Mouse (Mus musculus) embryonic facial prominence, embryonic 11.5 days (tissue): Measurements from ENCODE around the gene Mcrip1. TPM values are rescaled to one million over a fixed set of nuclear protein-coding genes. Genes with fewer than 3 reads are reported as not detected.

Experiments
- ATAC-seq: fragments of 200-750 bp; cut with Nextera tagmentation; replicated peaks from 2 replicates; pipeline ENCODE4 v1.8.0; 2017; ENCODE audit warnings: low read depth; ENCODE audit not compliant: insufficient number of reproducible peaks, low FRiP score, low TSS enrichment
- DNase-seq: peaks from one replicate; pipeline ENCODE4 v3.0.0-alpha.2; 2015; ENCODE audit warnings: low spot score
- H3K27ac ChIP-seq: fragments of 300-500 bp; sonication (generic); replicated peaks from 2 replicates; pipeline ENCODE4 v1.5.1; 2014; ENCODE audit warnings: mild to moderate bottlenecking, low read depth, low read length, control low read depth
- H3K27me3 ChIP-seq: fragments of 300-500 bp; sonication (generic); 2 replicates; pipeline ENCODE4 v1.6.1; 2014; ENCODE audit warnings: mild to moderate bottlenecking, low read length, moderate library complexity, mixed read lengths; ENCODE audit not compliant: control insufficient read depth, insufficient read depth
- H3K36me3 ChIP-seq: fragments of 300-500 bp; sonication (generic); replicated peaks from 2 replicates; pipeline ENCODE4 v1.6.1; 2014; ENCODE audit warnings: low read depth, mild to moderate bottlenecking, low read length, moderate library complexity, mixed read lengths; ENCODE audit not compliant: control insufficient read depth, insufficient read depth
- H3K4me1 ChIP-seq: fragments of 300-500 bp; sonication (generic); 2 replicates; pipeline ENCODE4 v1.6.1; 2014; ENCODE audit warnings: low read length, mixed read lengths; ENCODE audit not compliant: control insufficient read depth, insufficient read depth
- H3K4me2 ChIP-seq: fragments of 300-500 bp; sonication (generic); 2 replicates; pipeline ENCODE4 v1.6.1; 2014; ENCODE audit warnings: low read depth, mild to moderate bottlenecking, control low read depth, low read length, moderate library complexity
- H3K4me3 ChIP-seq: fragments of 300-500 bp; sonication (generic); 2 replicates; pipeline ENCODE4 v1.5.1; 2014; ENCODE audit warnings: low read depth, low read length, control low read depth
- H3K9ac ChIP-seq: fragments of 300-500 bp; sonication (generic); replicated peaks from 2 replicates; pipeline ENCODE4 v1.6.1; 2014; ENCODE audit warnings: mild to moderate bottlenecking, control low read depth, low read length
- H3K9me3 ChIP-seq: fragments of 300-500 bp; sonication (generic); replicated peaks from 2 replicates; pipeline ENCODE4 v1.6.1; 2016; ENCODE audit warnings: mild to moderate bottlenecking, low read length, inconsistent platforms, mixed read lengths; ENCODE audit not compliant: control insufficient read depth
- WGBS: fragments of 180-500 bp; shearing (Covaris S2); extraction: QIAGEN DNeasy Blood & Tissue Kit; methylation state at CpG from one replicate; pipeline ENCODE4 v1.1.7; 2014; 5-methylcytosine and 5-hydroxymethylcytosine counted together
- polyA plus RNA-seq: library from polyadenylated mRNA; unstranded; fragments of >200 nt; fragmentation: Nextera tagmentation; extraction: Ambion mirVana; gene quantifications from 2 replicates; pipeline ENCODE4 v1.2.1, GENCODE M21; 2014

Mcrip1 gene
- polyA plus RNA-seq, 1 experiment from 2014 or later, result 223 TPM

DNA sequence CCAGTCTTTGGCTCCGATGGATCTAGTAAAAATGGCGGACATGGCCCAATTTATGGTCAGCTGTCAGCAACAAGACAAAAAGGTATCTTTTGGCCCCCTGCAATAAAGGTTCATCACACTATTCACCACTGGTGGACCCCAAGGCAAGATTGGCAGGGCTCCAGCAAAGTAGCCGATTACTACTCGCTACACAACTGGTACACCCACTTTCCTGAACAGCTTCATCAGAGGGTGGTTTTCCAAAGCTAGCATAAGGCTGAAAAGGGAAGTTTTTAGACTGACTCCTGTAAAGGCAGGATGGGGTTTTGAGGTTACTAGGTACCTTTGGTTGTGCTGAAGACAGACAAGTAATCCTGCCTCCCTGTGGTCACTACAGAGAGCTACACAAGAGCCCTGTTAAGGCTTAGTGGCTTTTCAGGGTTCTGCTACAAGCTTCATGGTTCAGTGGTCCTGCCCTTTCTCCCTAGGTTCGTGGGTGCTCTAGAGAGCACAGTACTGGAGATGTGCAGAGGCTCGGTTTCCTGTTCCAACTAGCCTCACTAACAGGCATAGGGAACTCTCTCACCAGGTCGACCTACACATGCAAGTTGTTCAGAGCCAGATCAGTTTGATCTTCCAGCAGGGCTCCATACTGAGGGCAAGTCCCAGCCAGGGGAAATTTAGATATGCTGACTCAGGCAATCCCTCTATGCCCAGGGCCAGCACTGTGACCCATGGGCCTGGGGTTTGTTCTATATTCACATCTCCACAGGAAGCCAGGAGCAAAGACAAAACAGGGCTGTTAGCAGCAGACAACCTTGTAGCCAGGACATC is 27.9 kb upstream of the Mcrip1 start:
- DNase-seq (no peak), ATAC-seq (no peak)
- Histone ChIP-seq H3K4me2 (no peak overlapping the region), H3K4me1 (peaks cover 14% of the 10 kb centered on the region), H3K9me3 (no peaks in the 10 kb centered on the region), H3K27ac (no peak overlapping the region), H3K4me3 (no peak overlapping the region), H3K27me3 (no peaks in the 10 kb centered on the region), H3K36me3 (peaks cover 14% of the 10 kb centered on the region), H3K9ac (no peak overlapping the region)
- WGBS, result 86% methylated on average over 7 of the region's 7 CpGs

DNA sequence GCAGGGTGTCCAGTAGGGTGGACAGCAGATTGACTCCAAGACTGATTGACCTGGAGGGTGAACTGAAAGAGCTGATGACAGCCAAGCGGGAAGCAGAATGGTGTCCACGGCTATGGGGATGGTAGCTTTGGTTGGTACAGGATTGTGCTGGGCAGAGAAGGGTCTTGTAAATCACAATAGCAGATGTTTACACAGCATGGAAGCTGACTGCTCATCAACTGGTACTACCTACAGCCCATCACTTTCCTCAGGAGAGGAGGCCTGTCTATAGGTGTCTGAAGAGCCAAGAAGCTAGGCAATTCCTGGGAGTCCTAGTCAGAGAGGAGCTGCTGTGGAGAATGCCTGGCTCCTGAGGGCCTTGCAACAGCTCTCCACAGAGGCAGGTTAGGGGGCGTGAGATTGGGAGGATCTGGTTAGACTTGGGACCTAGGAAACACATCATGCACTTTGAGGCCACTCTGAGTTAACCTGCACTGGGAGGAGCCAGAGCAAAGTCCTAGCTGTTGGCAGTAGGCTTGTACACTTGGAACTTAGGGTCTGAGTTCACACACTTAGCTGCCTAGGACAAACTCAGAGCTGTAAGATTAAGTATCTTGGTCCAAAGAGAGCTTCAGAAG is 26.9 kb upstream of the Mcrip1 start:
- Histone ChIP-seq H3K9ac (no peak overlapping the region), H3K27me3 (no peaks in the 10 kb centered on the region), H3K4me1 (peaks cover 14% of the 10 kb centered on the region), H3K36me3 (peaks cover 14% of the 10 kb centered on the region), H3K27ac (no peak overlapping the region), H3K9me3 (no peaks in the 10 kb centered on the region), H3K4me2 (no peak overlapping the region), H3K4me3 (no peak overlapping the region)
- DNase-seq, result no peak
- ATAC-seq, result no peak
- 82% methylated on average over 3 of the region's 3 CpGs for WGBS

GRCm38 (mm10) chr11:120575940-120576339 is 26.4 kb upstream of the Mcrip1 start:
- no peak for ATAC-seq
- H3K4me1 ChIP-seq, result peaks cover 17% of the 10 kb centered on the region
- H3K9me3 ChIP-seq, result no peaks in the 10 kb centered on the region
- H3K4me2 ChIP-seq, result no peak overlapping the region
- H3K36me3 ChIP-seq, result peaks cover 18% of the 10 kb centered on the region
- H3K9ac ChIP-seq, result no peak overlapping the region
- H3K27me3 ChIP-seq, result no peaks in the 10 kb centered on the region
- no peak for DNase-seq
- H3K4me3 ChIP-seq, result no peak overlapping the region
- H3K27ac ChIP-seq, result no peak overlapping the region

DNA sequence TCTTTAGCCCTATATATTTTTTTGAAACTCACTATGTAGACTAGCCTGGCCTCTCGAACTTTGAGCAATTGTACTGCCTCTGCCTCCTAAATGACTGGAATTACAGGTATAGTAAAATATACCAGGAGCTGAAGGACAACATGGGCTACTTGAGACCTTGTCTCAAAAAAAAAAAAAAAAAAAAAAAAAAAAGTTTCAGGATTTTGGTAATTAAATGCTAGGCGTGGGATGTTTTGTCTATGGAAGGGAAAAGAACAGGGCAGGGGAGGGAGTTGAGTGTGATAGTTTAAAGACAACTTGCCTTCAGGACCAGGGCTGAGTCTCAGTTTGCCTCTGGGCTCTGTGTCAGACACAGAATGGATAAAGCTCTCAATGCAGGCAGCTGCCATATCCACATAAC is 25.5 kb upstream of the Mcrip1 start:
- Histone ChIP-seq H3K9ac (peak overlapping the region; percentile 18; the same call in 1 of the 2 replicates), H3K27me3 (no peaks in the 10 kb centered on the region), H3K27ac (no peak overlapping the region), H3K36me3 (peaks cover 25% of the 10 kb centered on the region), H3K4me1 (peaks cover 13% of the 10 kb centered on the region), H3K4me2 (no peak overlapping the region), H3K9me3 (no peaks in the 10 kb centered on the region), H3K4me3 (no peak overlapping the region)
- 80% methylated on average over 2 of the region's 2 CpGs for WGBS
- DNase-seq, result no peak
- ATAC-seq, result no peak

- Histone ChIP-seq H3K9me3 (no peaks in the 10 kb centered on the region), H3K4me1 (peaks cover 7% of the 10 kb centered on the region), H3K9ac (peak overlapping the region; percentile 39), H3K27ac (no peak overlapping the region), H3K36me3 (peaks cover 25% of the 10 kb centered on the region), H3K27me3 (no peaks in the 10 kb centered on the region), H3K4me2 (peak overlapping the region; percentile 88), H3K4me3 (peak overlapping the region; percentile 78; the same call in 1 of the 2 replicates)
- no peak for DNase-seq
- no peak for ATAC-seq
- 41% methylated on average over 5 of the region's 5 CpGs for WGBS
Observed at GRCm38 (mm10) chr11:120574278-120574600, 24.7 kb upstream of the Mcrip1 start.

- WGBS, result under 1% methylated on average over 23 of the region's 23 CpGs
- peaks cover 20% of the 10 kb centered on the region for H3K36me3 ChIP-seq
- H3K9me3 ChIP-seq, result no peaks in the 10 kb centered on the region
- peak overlapping the region; percentile 85 for H3K9ac ChIP-seq
- DNase-seq (peak; percentile 19), ATAC-seq (no peak)
- peaks cover 3% of the 10 kb centered on the region for H3K4me1 ChIP-seq
- peak overlapping the region; percentile 78 for H3K4me3 ChIP-seq
- H3K27ac ChIP-seq, result peak overlapping the region; percentile 88
- peak overlapping the region; percentile 88 for H3K4me2 ChIP-seq
- H3K27me3 ChIP-seq, result no peaks in the 10 kb centered on the region
Observed at GRCm38 (mm10) chr11:120573585-120574277, 24.2 kb upstream of the Mcrip1 start.

- Histone ChIP-seq H3K4me3 (peak within 1 kb of the TSS; percentile 78), H3K9ac (peak within 1 kb of the TSS; percentile 85), H3K4me2 (peak within 1 kb of the TSS; percentile 88), H3K36me3 (peaks cover 18% of the 10 kb centered on the region), H3K4me1 (peaks cover 3% of the 10 kb centered on the region), H3K9me3 (no peaks in the 10 kb centered on the region), H3K27ac (peak within 1 kb of the TSS; percentile 88), H3K27me3 (no peaks in the 10 kb centered on the region)
- peak; percentile 94 for ATAC-seq
- WGBS, result under 1% methylated on average over 93 of the region's 94 CpGs
- DNase-seq, result peak; percentile 100
Observed at GRCm38 (mm10) chr11:120572752-120573584, 23.4 kb upstream of the Mcrip1 start, which contains the start of gene P4hb. P4hb (minus strand) TSS chr11:120573253.
